Mouse (Mus musculus) brain, embryonic 14.5 days (tissue): ENCODE results near the gene Cdyl.

Experiments
- CTCF ChIP-seq: fragments of 200-500 bp; IDR thresholded peaks from 2 replicates; pipeline ENCODE4 v1.5.1; 2012; ENCODE audit warnings: inconsistent platforms, mild to moderate bottlenecking, moderate library complexity, borderline replicate concordance; ENCODE audit not compliant: insufficient read depth, insufficient read length; ENCODE audit errors: extremely low read depth
- POLR2A ChIP-seq: fragments of 200-500 bp; IDR thresholded peaks from 2 replicates; pipeline ENCODE4 v1.6.1; 2012; ENCODE audit warnings: mild to moderate bottlenecking, inconsistent platforms, borderline replicate concordance; ENCODE audit not compliant: poor library complexity, insufficient read depth, insufficient read length, severe bottlenecking; ENCODE audit errors: extremely low read depth

DNA sequence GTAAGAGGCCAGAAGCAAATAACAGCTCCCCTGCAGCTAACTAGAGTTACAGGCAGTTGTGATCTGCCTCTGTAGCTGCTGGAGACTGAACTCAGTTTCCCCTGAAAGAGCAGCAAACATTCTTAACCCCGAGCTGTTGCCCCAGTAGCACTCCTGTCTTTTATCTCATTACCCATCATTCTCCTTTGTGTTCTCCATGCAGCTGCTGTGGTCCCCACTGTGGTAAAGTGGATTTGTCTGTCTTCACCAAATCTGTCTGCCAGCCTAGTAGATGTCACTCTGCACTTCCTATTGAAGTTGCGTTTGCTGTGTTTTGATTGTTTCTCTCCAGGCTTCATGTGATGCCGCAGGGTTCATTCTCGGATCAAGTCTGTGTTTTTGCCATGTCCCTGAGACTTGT lies 130.8 kb downstream of the Cdyl start:
- TF ChIP-seq CTCF (no peak), POLR2A (no peak)
